Mouse (Mus musculus) liver, embryonic 12.5 days (tissue): ENCODE measurements around the gene Hexim2. TPM values are rescaled to one million over a fixed set of nuclear protein-coding genes. Genes with fewer than 3 reads are reported as not detected.

Source experiments
- ATAC-seq: fragments of 200-750 bp; cut with Nextera tagmentation; 2 replicates; pipeline ENCODE4 v1.8.0; 2017; ENCODE audit warnings: moderate number of reproducible peaks, mild to moderate bottlenecking, moderate library complexity
- H3K27ac ChIP-seq: fragments of 300-500 bp; sonication (generic); 2 replicates; pipeline ENCODE4 v1.5.1; 2016; ENCODE audit warnings: mild to moderate bottlenecking
- H3K27me3 ChIP-seq: fragments of 300-500 bp; sonication (generic); replicated peaks from 2 replicates; pipeline ENCODE4 v1.6.1; 2016; ENCODE audit warnings: mild to moderate bottlenecking, moderate library complexity
- H3K36me3 ChIP-seq: fragments of 300-500 bp; sonication (generic); 2 replicates; pipeline ENCODE4 v1.6.1; 2016; ENCODE audit warnings: mild to moderate bottlenecking, moderate library complexity
- H3K4me1 ChIP-seq: fragments of 300-500 bp; sonication (generic); 2 replicates; pipeline ENCODE4 v1.6.1; 2016
- H3K4me2 ChIP-seq: fragments of 300-500 bp; sonication (generic); 2 replicates; pipeline ENCODE4 v1.6.1; 2016; ENCODE audit warnings: mild to moderate bottlenecking, moderate library complexity
- H3K4me3 ChIP-seq: fragments of 300-500 bp; sonication (generic); 2 replicates; pipeline ENCODE4 v1.5.1; 2016; ENCODE audit warnings: mild to moderate bottlenecking, moderate library complexity
- H3K9ac ChIP-seq: fragments of 300-500 bp; sonication (generic); 2 replicates; pipeline ENCODE4 v1.6.1; 2016; ENCODE audit warnings: mild to moderate bottlenecking, moderate library complexity
- H3K9me3 ChIP-seq: fragments of 300-500 bp; sonication (generic); replicated peaks from 2 replicates; pipeline ENCODE4 v1.6.1; 2016; ENCODE audit warnings: mild to moderate bottlenecking, moderate library complexity
- WGBS: fragments of 180-500 bp; shearing (Covaris S2); methylation state at CpG from one replicate; pipeline ENCODE4 v1.1.7; 2016; ENCODE audit not compliant: insufficient replicate concordance; 5-methylcytosine and 5-hydroxymethylcytosine counted together
- polyA plus RNA-seq: library from polyadenylated mRNA; unstranded; fragments of >200 nt; fragmentation: Nextera tagmentation; extraction: Ambion mirVana; gene quantifications from 2 replicates; pipeline ENCODE4 v1.2.1, GENCODE M21; 2016

Hexim2 gene
- polyA plus RNA-seq, 1 experiment from 2014 or later: 9.5 TPM

- 4% methylated on average over 23 of the region's 23 CpGs for WGBS
Observed at GRCm38 (mm10) chr11:103171286-103171620, 39.0 kb downstream of the Hexim2 start.

GRCm38 (mm10) chr11:103171703-103172391 is 39.6 kb downstream of the Hexim2 start:
- Histone ChIP-seq H3K36me3 (no peaks in the 10 kb centered on the region), H3K4me2 (peak overlapping the region; percentile 80), H3K4me1 (peaks cover 63% of the 10 kb centered on the region), H3K9me3 (no peaks in the 10 kb centered on the region), H3K27me3 (peaks cover 52% of the 10 kb centered on the region), H3K4me3 (peak overlapping the region; percentile 59), H3K27ac (0 out of 2 replicates have a peak overlapping the region, but pooled peaks have one; percentile 11), H3K9ac (0 out of 2 replicates have a peak overlapping the region, but pooled peaks have one; percentile 53)
- no peak for ATAC-seq
- WGBS: 25% methylated on average over 9 of the region's 9 CpGs

More at GRCm38 (mm10) chr11:103171286-103171620, 39.0 kb downstream of the Hexim2 start:
- H3K4me1 ChIP-seq: peaks cover 57% of the 10 kb centered on the region
- 0 out of 2 replicates have a peak overlapping the region, but pooled peaks have one; percentile 4 for H3K27ac ChIP-seq
- peak overlapping the region; percentile 80 for H3K4me2 ChIP-seq
- ATAC-seq: no peak
- peak overlapping the region; percentile 59 for H3K4me3 ChIP-seq
- H3K36me3 ChIP-seq: no peaks in the 10 kb centered on the region
- peak overlapping the region; percentile 53 for H3K9ac ChIP-seq
- H3K9me3 ChIP-seq: no peaks in the 10 kb centered on the region
- H3K27me3 ChIP-seq: peaks cover 52% of the 10 kb centered on the region

- Histone ChIP-seq H3K9ac (no peak overlapping the region), H3K4me2 (peak overlapping the region; percentile 80), H3K27ac (no peak overlapping the region), H3K27me3 (peaks cover 52% of the 10 kb centered on the region), H3K4me3 (no peak overlapping the region), H3K9me3 (no peaks in the 10 kb centered on the region), H3K4me1 (peaks cover 69% of the 10 kb centered on the region), H3K36me3 (no peaks in the 10 kb centered on the region)
- no peak for ATAC-seq
- WGBS: 43% methylated on average over 6 of the region's 6 CpGs
Observed at GRCm38 (mm10) chr11:103172392-103173040, 40.3 kb downstream of the Hexim2 start.

GRCm38 (mm10) chr11:103173041-103173770 is 41.0 kb downstream of the Hexim2 start:
- no peaks in the 10 kb centered on the region for H3K36me3 ChIP-seq
- H3K9me3 ChIP-seq: no peaks in the 10 kb centered on the region
- no peak overlapping the region for H3K27ac ChIP-seq
- H3K4me2 ChIP-seq: peak overlapping the region; percentile 80
- peaks cover 52% of the 10 kb centered on the region for H3K27me3 ChIP-seq
- no peak for ATAC-seq
- H3K4me3 ChIP-seq: no peak overlapping the region
- no peak overlapping the region for H3K9ac ChIP-seq
- H3K4me1 ChIP-seq: peaks cover 76% of the 10 kb centered on the region
- 63% methylated on average over 7 of the region's 7 CpGs for WGBS

GRCm38 (mm10) chr11:103173771-103174344 is 41.6 kb downstream of the Hexim2 start:
- Histone ChIP-seq H3K4me3 (no peak overlapping the region), H3K27ac (peak overlapping the region; percentile 37), H3K4me2 (peak overlapping the region; percentile 10; the same call in 1 of the 2 replicates), H3K9me3 (no peaks in the 10 kb centered on the region), H3K4me1 (peaks cover 77% of the 10 kb centered on the region), H3K36me3 (no peaks in the 10 kb centered on the region), H3K27me3 (peaks cover 50% of the 10 kb centered on the region), H3K9ac (no peak overlapping the region)
- no peak for ATAC-seq
- WGBS: 70% methylated on average over 11 of the region's 11 CpGs

- H3K4me1 ChIP-seq: peaks cover 77% of the 10 kb centered on the region
- H3K36me3 ChIP-seq: no peaks in the 10 kb centered on the region
- peak overlapping the region; percentile 30; the same call in 1 of the 2 replicates for H3K4me2 ChIP-seq
- WGBS: 32% methylated on average over 5 of the region's 5 CpGs
- no peak for ATAC-seq
- peaks cover 45% of the 10 kb centered on the region for H3K27me3 ChIP-seq
- no peak overlapping the region for H3K4me3 ChIP-seq
- peak overlapping the region; percentile 49; the same call in 1 of the 2 replicates for H3K27ac ChIP-seq
- no peaks in the 10 kb centered on the region for H3K9me3 ChIP-seq
- H3K9ac ChIP-seq: no peak overlapping the region
Observed at GRCm38 (mm10) chr11:103174411-103174832, 42.2 kb downstream of the Hexim2 start.

GRCm38 (mm10) chr11:103174891-103175391 is 42.7 kb downstream of the Hexim2 start:
- Histone ChIP-seq H3K36me3 (no peaks in the 10 kb centered on the region), H3K9ac (no peak overlapping the region), H3K27ac (peak overlapping the region; percentile 49), H3K4me2 (peak overlapping the region; percentile 30), H3K4me3 (no peak overlapping the region), H3K27me3 (peaks cover 39% of the 10 kb centered on the region), H3K9me3 (no peaks in the 10 kb centered on the region), H3K4me1 (peaks cover 77% of the 10 kb centered on the region)
- WGBS: 22% methylated on average over 8 of the region's 8 CpGs
- peak; percentile 69 for ATAC-seq

GRCm38 (mm10) chr11:103175688-103176442 is 43.6 kb downstream of the Hexim2 start:
- no peak overlapping the region for H3K27ac ChIP-seq
- no peaks in the 10 kb centered on the region for H3K9me3 ChIP-seq
- no peak overlapping the region for H3K4me2 ChIP-seq
- peaks cover 70% of the 10 kb centered on the region for H3K4me1 ChIP-seq
- peaks cover 30% of the 10 kb centered on the region for H3K27me3 ChIP-seq
- H3K4me3 ChIP-seq: no peak overlapping the region
- H3K36me3 ChIP-seq: no peaks in the 10 kb centered on the region
- no peak overlapping the region for H3K9ac ChIP-seq
- no peak for ATAC-seq
- WGBS: 55% methylated on average over 14 of the region's 14 CpGs

- no peak overlapping the region for H3K27ac ChIP-seq
- no peak overlapping the region for H3K4me3 ChIP-seq
- peaks cover 64% of the 10 kb centered on the region for H3K4me1 ChIP-seq
- ATAC-seq: no peak
- no peak overlapping the region for H3K4me2 ChIP-seq
- H3K9ac ChIP-seq: no peak overlapping the region
- H3K9me3 ChIP-seq: no peaks in the 10 kb centered on the region
- H3K27me3 ChIP-seq: peaks cover 24% of the 10 kb centered on the region
- 88% methylated on average over 1 of the region's 1 CpGs for WGBS
- no peaks in the 10 kb centered on the region for H3K36me3 ChIP-seq
Observed at GRCm38 (mm10) chr11:103176510-103176909, 44.3 kb downstream of the Hexim2 start.

GRCm38 (mm10) chr11:103177216-103177615 is 45.0 kb downstream of the Hexim2 start:
- no peak overlapping the region for H3K27ac ChIP-seq
- peaks cover 58% of the 10 kb centered on the region for H3K4me1 ChIP-seq
- H3K36me3 ChIP-seq: no peaks in the 10 kb centered on the region
- H3K4me3 ChIP-seq: no peak overlapping the region
- H3K9me3 ChIP-seq: no peaks in the 10 kb centered on the region
- no peak for ATAC-seq
- H3K4me2 ChIP-seq: no peak overlapping the region
- no peak overlapping the region for H3K9ac ChIP-seq
- WGBS: 55% methylated on average over 5 of the region's 5 CpGs
- peaks cover 17% of the 10 kb centered on the region for H3K27me3 ChIP-seq
